Mouse (Mus musculus): ENCODE results near the gene S1pr5. TPM values are rescaled to one million over a fixed set of nuclear protein-coding genes. Genes with fewer than 3 reads are reported as not detected.
"Not testable (repeated sequence)": the region's sequence is repeated elsewhere in the genome, so short reads cannot be mapped to it uniquely, and the experiment has no call there.

S1pr5 gene
- total and polyA plus RNA-seq, 2 experiments from 2014 or later: 2.9 to 8.2 TPM

DNA sequence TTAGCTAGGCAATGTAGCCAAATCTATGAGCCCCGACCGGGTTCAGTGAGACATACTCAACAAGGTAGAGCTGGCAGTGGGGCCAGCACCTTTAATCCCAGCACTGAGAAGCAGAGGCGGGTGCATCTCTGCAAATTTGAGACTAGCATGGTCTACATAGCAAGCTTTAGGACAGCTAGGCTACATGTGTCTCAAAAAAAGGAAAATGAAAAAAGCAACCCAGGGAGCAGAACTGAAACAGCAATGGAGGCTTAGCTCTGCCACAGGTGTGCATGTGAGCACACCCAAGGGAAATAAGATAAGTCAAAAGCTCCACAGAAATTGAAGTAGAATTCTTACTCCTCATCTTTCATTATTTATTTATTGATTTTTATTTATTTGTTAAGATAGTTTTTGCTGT lies 49.3 kb downstream of the S1pr5 start:
- H3K27ac ChIP-seq: no peak overlapping the region
- no peak overlapping the region for H3K4me3 ChIP-seq (ENCODE audit: low read length)
- ATAC-seq (no peak), DNase-seq (ENCODE audit: low spot score) (no peak)
- H3K9me3 ChIP-seq (ENCODE audit: low read length): no peaks in the 10 kb centered on the region
- H3K36me3 ChIP-seq (ENCODE audit: insufficient read depth, low read length): peaks cover 14% of the 10 kb centered on the region
- 90% methylated on average over 3 of the region's 3 CpGs for WGBS
- H3K9ac ChIP-seq (replicated peaks; ENCODE audit: low read length): no peak overlapping the region
- H3K27me3 ChIP-seq (ENCODE audit: insufficient read depth, low read length): no peaks in the 10 kb centered on the region
- 0 out of 2 replicates have a peak, but pooled peaks cover 6% of the 10 kb centered on the region for H3K4me1 ChIP-seq (ENCODE audit: insufficient read depth, low read length)
- H3K4me2 ChIP-seq (ENCODE audit: low read depth, low read length): peak overlapping the region; percentile 83
- TF ChIP-seq CTCF (IDR thresholded peaks at IDR 0.05; ENCODE audit: low read depth): no peak

DNA sequence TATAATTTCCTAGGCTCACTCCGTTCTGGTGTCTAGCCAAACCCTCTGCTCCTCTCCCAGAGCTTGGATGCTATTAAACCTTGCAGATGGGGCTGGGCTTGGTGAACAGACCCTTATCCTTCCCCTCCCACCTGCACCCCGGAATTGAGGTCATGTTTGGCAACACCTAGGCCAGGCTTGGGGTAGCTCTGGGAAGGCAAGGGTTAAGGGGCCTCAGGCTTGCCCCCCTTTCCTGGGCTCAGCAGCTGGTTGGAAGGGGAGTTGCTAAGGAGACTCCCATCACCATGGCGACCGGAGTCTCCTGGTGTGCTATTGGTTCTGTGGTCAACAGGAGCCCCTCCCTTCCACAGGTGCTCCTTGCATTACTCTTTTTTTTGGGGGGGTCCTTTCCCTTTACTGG lies 50.3 kb downstream of the S1pr5 start:
- Histone ChIP-seq H3K27ac (peak overlapping the region; percentile 85), H3K4me1 (ENCODE audit: insufficient read depth, low read length) (0 out of 2 replicates have a peak, but pooled peaks cover 6% of the 10 kb centered on the region), H3K36me3 (ENCODE audit: insufficient read depth, low read length) (peaks cover 9% of the 10 kb centered on the region), H3K27me3 (ENCODE audit: insufficient read depth, low read length) (no peaks in the 10 kb centered on the region), H3K4me2 (ENCODE audit: low read depth, low read length) (peak overlapping the region; percentile 83), H3K9ac (replicated peaks; ENCODE audit: low read length) (peak overlapping the region; percentile 74), H3K9me3 (ENCODE audit: low read length) (no peaks in the 10 kb centered on the region), H3K4me3 (ENCODE audit: low read length) (peak overlapping the region; percentile 72)
- ATAC-seq (peak; percentile 85), DNase-seq (ENCODE audit: low spot score) (peak; percentile 92)
- TF ChIP-seq CTCF (IDR thresholded peaks at IDR 0.05; ENCODE audit: low read depth): no peak
- WGBS: 10% methylated on average over 4 of the region's 4 CpGs

DNA sequence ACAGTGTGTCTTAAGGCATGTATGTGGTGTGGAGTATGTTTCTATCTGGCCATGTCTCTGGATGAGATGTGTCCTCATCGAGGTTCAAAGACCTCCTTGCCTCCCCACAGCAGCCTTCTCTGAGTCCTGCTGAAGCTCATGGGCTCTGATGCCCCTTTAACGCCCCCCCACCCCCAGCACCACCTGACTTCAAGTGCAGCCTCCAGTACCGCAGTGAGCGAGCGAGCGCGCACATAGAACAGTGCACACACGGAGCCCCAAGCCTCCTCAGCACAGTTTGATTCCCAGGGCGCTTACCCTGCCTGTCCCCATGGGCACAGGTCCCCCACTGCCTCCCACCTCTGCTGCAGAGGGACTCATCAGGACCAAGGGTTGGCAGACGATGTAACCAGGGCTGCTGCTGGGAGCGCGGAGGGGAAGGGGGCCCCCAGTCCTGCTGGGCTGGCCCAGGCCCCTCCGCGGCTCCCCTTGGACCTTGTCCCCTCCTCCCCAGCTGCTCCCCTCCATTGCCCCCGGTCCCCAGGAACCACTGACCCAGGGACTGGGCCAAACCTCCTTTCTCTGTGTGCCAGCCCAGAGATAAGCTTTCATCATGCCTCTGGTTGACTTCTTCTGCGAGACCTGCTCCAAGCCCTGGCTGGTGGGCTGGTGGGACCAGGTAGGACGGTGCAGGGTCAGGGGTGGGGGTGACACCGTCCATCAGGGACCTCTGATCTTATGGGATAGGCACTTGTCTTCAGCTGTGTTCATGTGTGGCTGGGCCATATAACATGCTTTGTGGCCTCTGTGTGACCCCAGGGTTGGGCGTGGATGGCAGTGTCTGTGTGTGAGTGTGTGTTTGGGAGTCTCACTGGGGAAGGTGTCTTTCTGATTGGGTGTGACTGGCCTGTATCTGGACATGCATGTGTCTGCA lies 51.5 kb downstream of the S1pr5 start:
- H3K9ac ChIP-seq (replicated peaks; ENCODE audit: low read length): peak overlapping the region; percentile 74
- no peaks in the 10 kb centered on the region for H3K27me3 ChIP-seq (ENCODE audit: insufficient read depth, low read length)
- ATAC-seq (peak; percentile 86), DNase-seq (ENCODE audit: low spot score) (peak; percentile 83)
- peak overlapping the region; percentile 83 for H3K4me2 ChIP-seq (ENCODE audit: low read depth, low read length)
- peak overlapping the region; percentile 85 for H3K27ac ChIP-seq
- WGBS: 16% methylated on average over 18 of the region's 19 CpGs
- peaks cover 9% of the 10 kb centered on the region for H3K36me3 ChIP-seq (ENCODE audit: insufficient read depth, low read length)
- peak overlapping the region; percentile 72 for H3K4me3 ChIP-seq (ENCODE audit: low read length)
- H3K4me1 ChIP-seq (ENCODE audit: insufficient read depth, low read length): 0 out of 2 replicates have a peak, but pooled peaks cover 6% of the 10 kb centered on the region
- no peaks in the 10 kb centered on the region for H3K9me3 ChIP-seq (ENCODE audit: low read length)
- TF ChIP-seq CTCF (IDR thresholded peaks at IDR 0.05; ENCODE audit: low read depth): no peak

DNA sequence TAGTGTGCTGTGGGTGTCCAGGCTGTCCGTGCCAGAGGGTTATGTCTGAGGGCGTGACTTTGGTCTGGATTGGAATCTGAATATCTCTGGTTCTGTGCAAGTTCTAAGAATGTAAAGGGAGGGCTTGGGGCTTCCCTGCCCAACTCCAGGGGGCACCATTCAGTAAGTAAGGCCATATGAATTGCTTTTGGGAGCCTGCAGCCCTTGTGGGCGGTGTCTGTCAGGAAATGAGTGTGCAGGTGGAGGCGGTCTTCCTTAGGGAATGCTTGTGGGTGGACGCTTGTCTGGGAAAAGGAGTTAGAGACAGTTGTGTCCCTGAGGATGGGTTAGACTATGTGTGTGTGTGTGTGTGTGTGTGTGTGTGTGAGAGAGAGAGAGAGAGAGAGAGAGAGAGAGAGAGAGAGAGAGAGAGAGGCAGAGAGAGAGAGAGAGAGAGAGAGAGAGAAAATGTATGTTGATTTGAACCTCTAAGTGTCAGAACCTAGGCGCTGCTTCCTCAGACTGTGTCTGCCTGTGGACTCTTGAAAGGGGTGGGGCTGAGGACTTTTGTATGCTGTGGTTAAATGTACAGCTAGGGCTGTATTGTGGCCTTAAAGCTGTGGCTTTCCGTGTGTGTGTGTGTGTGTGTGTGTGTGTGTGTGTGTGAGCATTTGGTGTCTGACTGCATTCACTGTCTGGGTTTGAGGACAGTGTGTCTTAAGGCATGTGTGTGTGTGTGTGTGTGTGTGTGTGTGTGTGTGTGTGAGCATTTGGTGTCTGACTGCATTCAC lies 52.3 kb downstream of the S1pr5 start:
- H3K4me2 ChIP-seq (ENCODE audit: low read depth, low read length): peak overlapping the region; percentile 83; the same call in 1 of the 2 replicates
- H3K27me3 ChIP-seq (ENCODE audit: insufficient read depth, low read length); H3K36me3 ChIP-seq (ENCODE audit: insufficient read depth, low read length); DNase-seq (ENCODE audit: low spot score); H3K9me3 ChIP-seq (ENCODE audit: low read length); H3K9ac ChIP-seq (replicated peaks; ENCODE audit: low read length); H3K4me1 ChIP-seq (ENCODE audit: insufficient read depth, low read length): not testable (repeated sequence)
- WGBS: 50% methylated on average over 7 of the region's 7 CpGs
- ATAC-seq: peak; percentile 8
- 0 out of 2 replicates have a peak overlapping the region, but pooled peaks have one; percentile 72 for H3K4me3 ChIP-seq (ENCODE audit: low read length)
- peak; percentile 30; the same call in 1 of the 2 replicates for TF ChIP-seq CTCF (IDR thresholded peaks at IDR 0.05; ENCODE audit: low read depth)
- H3K27ac ChIP-seq: peak overlapping the region; percentile 85; the same call in 1 of the 2 replicates

DNA sequence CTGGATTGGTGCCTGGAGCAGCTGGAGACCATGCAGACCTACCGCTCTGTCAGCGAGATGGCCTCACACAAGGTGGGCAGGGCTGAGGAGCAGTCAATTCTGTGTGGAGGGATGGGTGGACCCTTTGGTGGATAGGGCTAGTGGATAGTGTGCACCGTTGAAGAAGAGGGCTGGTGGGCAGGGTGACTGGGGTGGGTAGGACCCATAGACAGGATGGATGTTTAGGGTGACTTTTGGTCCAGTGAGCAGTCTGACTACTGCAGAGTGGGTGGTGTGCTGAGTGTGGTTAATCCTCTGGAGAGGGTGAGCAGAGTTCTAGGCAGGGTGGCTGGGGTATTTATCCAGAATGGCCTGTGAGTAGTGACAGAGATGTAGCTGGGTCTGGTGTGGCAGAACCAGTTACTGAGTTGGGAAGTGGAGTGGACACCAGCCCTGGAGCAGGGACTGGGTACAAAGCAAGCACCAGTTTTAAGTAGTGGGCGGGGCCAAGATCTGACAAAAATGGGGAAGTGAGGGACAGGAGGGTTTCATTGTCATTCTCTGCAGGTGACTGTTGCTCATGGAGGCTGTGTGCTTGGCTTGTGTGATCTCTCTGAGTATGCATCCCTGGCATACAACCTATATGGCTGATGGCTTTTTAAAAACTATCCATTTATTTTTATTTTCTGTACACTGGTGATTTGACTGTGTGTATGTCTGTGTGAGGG lies 53.3 kb downstream of the S1pr5 start:
- no peak for DNase-seq (ENCODE audit: low spot score)
- TF ChIP-seq CTCF (IDR thresholded peaks at IDR 0.05; ENCODE audit: low read depth): no peak
- no peak overlapping the region for H3K27ac ChIP-seq
- H3K36me3 ChIP-seq (ENCODE audit: insufficient read depth, low read length): no peaks in the 10 kb centered on the region
- H3K4me3 ChIP-seq (ENCODE audit: low read length): no peak overlapping the region
- H3K4me1 ChIP-seq (ENCODE audit: insufficient read depth, low read length): 0 out of 2 replicates have a peak, but pooled peaks cover 6% of the 10 kb centered on the region
- no peak overlapping the region for H3K9ac ChIP-seq (replicated peaks; ENCODE audit: low read length)
- no peaks in the 10 kb centered on the region for H3K27me3 ChIP-seq (ENCODE audit: insufficient read depth, low read length)
- WGBS: 62% methylated on average over 4 of the region's 4 CpGs
- no peak for ATAC-seq
- H3K4me2 ChIP-seq (ENCODE audit: low read depth, low read length): no peak overlapping the region
- H3K9me3 ChIP-seq (ENCODE audit: low read length): no peaks in the 10 kb centered on the region

DNA sequence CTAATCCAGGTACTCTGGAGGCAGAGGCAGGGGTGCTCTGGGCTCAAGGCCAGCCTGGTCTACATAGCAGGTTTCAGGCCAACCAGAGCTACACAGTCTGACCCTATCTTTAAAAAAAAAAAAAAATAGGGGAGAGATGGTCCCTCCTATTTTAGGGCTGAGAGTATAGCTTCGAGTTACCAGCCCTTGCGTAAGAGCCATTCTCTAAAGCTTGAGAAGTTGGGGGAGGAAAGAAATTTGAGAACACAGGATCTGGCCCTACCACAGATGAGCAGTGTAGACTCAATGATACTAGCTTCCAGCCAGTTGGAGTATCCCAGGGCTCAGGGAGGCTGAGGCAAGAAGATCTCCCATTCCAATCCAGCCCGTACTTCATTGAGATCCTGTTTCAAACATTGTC lies 54.5 kb downstream of the S1pr5 start:
- Histone ChIP-seq H3K27me3 (ENCODE audit: insufficient read depth, low read length) (no peaks in the 10 kb centered on the region), H3K9ac (replicated peaks; ENCODE audit: low read length) (no peak overlapping the region), H3K27ac (no peak overlapping the region), H3K4me1 (ENCODE audit: insufficient read depth, low read length) (0 out of 2 replicates have a peak, but pooled peaks cover 6% of the 10 kb centered on the region), H3K9me3 (ENCODE audit: low read length) (no peaks in the 10 kb centered on the region), H3K4me3 (ENCODE audit: low read length) (no peak overlapping the region), H3K36me3 (ENCODE audit: insufficient read depth, low read length) (no peaks in the 10 kb centered on the region), H3K4me2 (ENCODE audit: low read depth, low read length) (no peak overlapping the region)
- TF ChIP-seq CTCF (IDR thresholded peaks at IDR 0.05; ENCODE audit: low read depth): no peak
- DNase-seq (ENCODE audit: low spot score): no peak
- WGBS: 88% methylated on average over 3 of the region's 3 CpGs
- no peak for ATAC-seq

Other genes with a start within 250 kb of the S1pr5 start
- 104 and 107 TPM in 2 replicates for gene Mrpl4, start 245.7 kb downstream of the S1pr5 start, total RNA-seq (2014; rRNA removed)
- gene Mrpl4, start 245.7 kb downstream of the S1pr5 start, polyA plus RNA-seq (2015; fragmentation: Nextera tagmentation; extraction: Ambion mirVana): 117 and 124 TPM in 2 replicates
- gene Icam1, start 232.5 kb downstream of the S1pr5 start, total RNA-seq (2014; rRNA removed): 4.3 and 5.0 TPM in 2 replicates
- 3.8 and 4.4 TPM in 2 replicates for gene Icam1, start 232.5 kb downstream of the S1pr5 start, polyA plus RNA-seq (2015; fragmentation: Nextera tagmentation; extraction: Ambion mirVana)
- gene Icam4, start 219.1 kb downstream of the S1pr5 start, total RNA-seq (2014; rRNA removed): not detected in 2 replicates
- gene Icam4, start 219.1 kb downstream of the S1pr5 start, polyA plus RNA-seq (2015; fragmentation: Nextera tagmentation; extraction: Ambion mirVana): 0.15 TPM in 1 of 2 replicates, not detected in the other
- 9.1 and 9.7 TPM in 2 replicates for gene Icam5, start 216.4 kb downstream of the S1pr5 start, total RNA-seq (2014; rRNA removed)
- 3.6 and 3.7 TPM in 2 replicates for gene Icam5, start 216.4 kb downstream of the S1pr5 start, polyA plus RNA-seq (2015; fragmentation: Nextera tagmentation; extraction: Ambion mirVana)
- gene Zglp1, start 181.3 kb downstream of the S1pr5 start, total RNA-seq (2014; rRNA removed): 1.1 and 2.2 TPM in 2 replicates
- gene Zglp1, start 181.3 kb downstream of the S1pr5 start, polyA plus RNA-seq (2015; fragmentation: Nextera tagmentation; extraction: Ambion mirVana): 0.16 TPM in 1 of 2 replicates, not detected in the other
- 0.50 and 0.73 TPM in 2 replicates for gene Gm49373, start 175.3 kb downstream of the S1pr5 start, total RNA-seq (2014; rRNA removed)
- gene Gm49373, start 175.3 kb downstream of the S1pr5 start, polyA plus RNA-seq (2015; fragmentation: Nextera tagmentation; extraction: Ambion mirVana): 0.37 and 0.48 TPM in 2 replicates
- gene Fdx1l, start 174.8 kb downstream of the S1pr5 start, total RNA-seq (2014; rRNA removed): 70.9 and 95.6 TPM in 2 replicates
- gene Fdx1l, start 174.8 kb downstream of the S1pr5 start, polyA plus RNA-seq (2015; fragmentation: Nextera tagmentation; extraction: Ambion mirVana): 83.9 and 86.5 TPM in 2 replicates
- gene Gm38431, start 156.4 kb downstream of the S1pr5 start, total RNA-seq (2014; rRNA removed): 0.11 and 2.7 TPM in 2 replicates
- gene Gm38431, start 156.4 kb downstream of the S1pr5 start, polyA plus RNA-seq (2015; fragmentation: Nextera tagmentation; extraction: Ambion mirVana): 0.16 and 0.96 TPM in 2 replicates
- gene Raver1, start 156.4 kb downstream of the S1pr5 start, total RNA-seq (2014; rRNA removed): 43.2 and 51.9 TPM in 2 replicates
- 19.7 and 21.7 TPM in 2 replicates for gene Raver1, start 156.4 kb downstream of the S1pr5 start, polyA plus RNA-seq (2015; fragmentation: Nextera tagmentation; extraction: Ambion mirVana)
- 10.8 and 15.4 TPM in 2 replicates for gene Tyk2, start 117.2 kb downstream of the S1pr5 start, total RNA-seq (2014; rRNA removed)
- 5.7 and 6.2 TPM in 2 replicates for gene Tyk2, start 117.2 kb downstream of the S1pr5 start, polyA plus RNA-seq (2015; fragmentation: Nextera tagmentation; extraction: Ambion mirVana)
- 20.1 and 21.4 TPM in 2 replicates for gene Cdc37, start 98.5 kb downstream of the S1pr5 start, total RNA-seq (2014; rRNA removed)
- 173 and 181 TPM in 2 replicates for gene Cdc37, start 98.5 kb downstream of the S1pr5 start, polyA plus RNA-seq (2015; fragmentation: Nextera tagmentation; extraction: Ambion mirVana)
- gene Pde4a, start 82.7 kb downstream of the S1pr5 start, total RNA-seq (2014; rRNA removed): 41.3 and 45.0 TPM in 2 replicates
- gene Pde4a, start 82.7 kb downstream of the S1pr5 start, polyA plus RNA-seq (2015; fragmentation: Nextera tagmentation; extraction: Ambion mirVana): 46.4 and 47.7 TPM in 2 replicates
- 74.9 and 98.9 TPM in 2 replicates for gene Keap1, start 9.1 kb downstream of the S1pr5 start, total RNA-seq (2014; rRNA removed)
- gene Keap1, start 9.1 kb downstream of the S1pr5 start, polyA plus RNA-seq (2015; fragmentation: Nextera tagmentation; extraction: Ambion mirVana): 59.4 and 60.9 TPM in 2 replicates
- gene Atg4d, start 16.9 kb upstream of the S1pr5 start, total RNA-seq (2014; rRNA removed): 24.8 and 38.6 TPM in 2 replicates
- 32.1 and 35.5 TPM in 2 replicates for gene Atg4d, start 16.9 kb upstream of the S1pr5 start, polyA plus RNA-seq (2015; fragmentation: Nextera tagmentation; extraction: Ambion mirVana)
- 14.8 and 15.3 TPM in 2 replicates for gene Kri1, start 39.5 kb upstream of the S1pr5 start, total RNA-seq (2014; rRNA removed)
- gene Kri1, start 39.5 kb upstream of the S1pr5 start, polyA plus RNA-seq (2015; fragmentation: Nextera tagmentation; extraction: Ambion mirVana): 10.9 and 11.8 TPM in 2 replicates
- 115 and 123 TPM in 2 replicates for gene Cdkn2d, start 43.0 kb upstream of the S1pr5 start, total RNA-seq (2014; rRNA removed)
- 134 and 142 TPM in 2 replicates for gene Cdkn2d, start 43.0 kb upstream of the S1pr5 start, polyA plus RNA-seq (2015; fragmentation: Nextera tagmentation; extraction: Ambion mirVana)
- 2.5 and 7.0 TPM in 2 replicates for gene Ap1m2, start 63.9 kb upstream of the S1pr5 start, total RNA-seq (2014; rRNA removed)
- 3.8 and 3.9 TPM in 2 replicates for gene Ap1m2, start 63.9 kb upstream of the S1pr5 start, polyA plus RNA-seq (2015; fragmentation: Nextera tagmentation; extraction: Ambion mirVana)
- 58.5 and 68.0 TPM in 2 replicates for gene Slc44a2, start 72.3 kb upstream of the S1pr5 start, total RNA-seq (2014; rRNA removed)
- 52.6 and 58.8 TPM in 2 replicates for gene Slc44a2, start 72.3 kb upstream of the S1pr5 start, polyA plus RNA-seq (2015; fragmentation: Nextera tagmentation; extraction: Ambion mirVana)
- gene Ilf3, start 119.4 kb upstream of the S1pr5 start, total RNA-seq (2014; rRNA removed): 89.5 and 108 TPM in 2 replicates
- 174 and 184 TPM in 2 replicates for gene Ilf3, start 119.4 kb upstream of the S1pr5 start, polyA plus RNA-seq (2015; fragmentation: Nextera tagmentation; extraction: Ambion mirVana)
- gene Qtrt1, start 163.4 kb upstream of the S1pr5 start, total RNA-seq (2014; rRNA removed): 37.1 and 46.7 TPM in 2 replicates
- gene Qtrt1, start 163.4 kb upstream of the S1pr5 start, polyA plus RNA-seq (2015; fragmentation: Nextera tagmentation; extraction: Ambion mirVana): 38.6 and 44.5 TPM in 2 replicates
- gene Dnm2, start 176.5 kb upstream of the S1pr5 start, total RNA-seq (2014; rRNA removed): 75.3 and 80.4 TPM in 2 replicates
- 53.5 and 58.6 TPM in 2 replicates for gene Dnm2, start 176.5 kb upstream of the S1pr5 start, polyA plus RNA-seq (2015; fragmentation: Nextera tagmentation; extraction: Ambion mirVana)